Mouse (Mus musculus): Measurements from ENCODE around the gene Ppp1r21.

The Ppp1r21 gene

DNA sequence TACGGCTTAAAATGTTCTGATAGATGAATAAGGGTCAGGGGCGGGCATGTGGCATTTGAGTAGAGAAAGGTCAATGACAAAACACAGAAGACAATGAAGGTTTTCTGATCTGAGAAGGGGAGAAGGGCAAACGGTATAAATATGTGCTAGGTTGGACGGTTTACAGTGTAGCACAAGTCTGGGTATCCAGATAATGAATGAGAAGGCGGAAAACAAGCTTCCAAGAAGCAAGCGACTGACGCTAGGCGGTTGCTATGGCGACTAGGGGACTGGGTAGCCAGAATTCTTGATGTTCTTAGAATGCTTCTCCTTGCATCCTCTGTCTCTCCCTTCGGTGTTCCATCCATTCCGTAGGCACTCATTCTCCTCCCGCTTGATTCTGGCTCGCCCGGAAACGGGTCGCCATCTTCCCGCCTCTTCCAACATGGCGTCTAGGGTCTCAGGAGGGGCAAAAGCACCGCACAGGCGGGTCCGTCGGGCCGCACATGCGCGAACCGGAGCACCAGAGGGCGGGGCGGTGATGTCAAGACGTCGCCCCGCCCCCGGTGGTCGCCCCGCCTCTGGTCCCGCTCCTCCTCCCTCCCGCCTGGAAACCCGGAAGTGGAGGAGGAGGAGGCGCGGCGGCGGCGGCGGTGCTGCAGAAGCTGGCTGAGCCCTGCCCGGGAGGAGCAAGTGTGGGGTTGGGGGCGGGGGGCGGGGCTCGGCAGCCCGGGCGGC, at the start of gene Ppp1r21:
Ppp1r21 (plus strand) TSS at position 600 of the 717 bp plus-strand sequence.
- DNase-seq (ENCODE audit: low spot score in 2 of 2): peak; percentile 97 to 98

DNA sequence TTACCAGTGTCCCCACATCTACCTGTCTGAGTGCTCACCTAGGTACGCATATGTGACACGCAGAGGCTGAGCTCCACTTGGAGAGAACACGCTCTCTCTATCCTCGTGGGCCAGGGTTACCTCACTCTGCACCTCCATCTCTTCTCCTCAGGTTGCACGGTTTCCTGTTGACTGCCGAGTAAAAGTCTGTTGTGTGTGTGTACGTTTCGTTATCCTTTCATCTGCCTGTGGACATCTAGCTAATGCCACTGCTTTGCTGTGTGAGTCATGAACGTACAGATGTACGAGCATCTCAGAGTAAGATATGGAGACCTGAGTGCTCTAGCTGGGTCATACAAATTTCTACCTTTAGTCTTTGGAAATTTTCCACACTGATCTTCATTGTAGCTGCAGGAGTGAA, 49.5 kb upstream of the Ppp1r21 start:
- no peak for DNase-seq (ENCODE audit: low spot score in 2 of 2)

DNA sequence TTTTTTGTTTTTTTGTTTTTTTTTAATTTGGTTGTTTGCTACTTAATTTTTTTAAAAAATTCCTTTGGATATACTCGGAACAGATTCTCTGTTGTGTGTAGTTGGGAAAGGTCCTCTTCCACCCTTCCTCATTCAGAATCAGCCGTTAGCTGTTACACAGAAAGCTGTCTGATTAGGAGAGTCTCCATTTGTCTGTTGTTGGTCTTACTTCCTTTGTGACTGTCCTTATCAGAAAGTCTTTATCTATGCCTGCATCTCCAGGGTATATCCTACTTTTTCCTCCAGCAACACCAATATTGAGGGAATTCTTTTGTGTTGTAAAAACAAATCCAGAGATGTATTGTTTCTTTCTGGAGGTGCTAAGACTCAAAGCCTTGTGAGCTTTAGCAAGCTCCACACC, 48.9 kb upstream of the Ppp1r21 start:
- DNase-seq (ENCODE audit: low spot score in 2 of 2): no peak

DNA sequence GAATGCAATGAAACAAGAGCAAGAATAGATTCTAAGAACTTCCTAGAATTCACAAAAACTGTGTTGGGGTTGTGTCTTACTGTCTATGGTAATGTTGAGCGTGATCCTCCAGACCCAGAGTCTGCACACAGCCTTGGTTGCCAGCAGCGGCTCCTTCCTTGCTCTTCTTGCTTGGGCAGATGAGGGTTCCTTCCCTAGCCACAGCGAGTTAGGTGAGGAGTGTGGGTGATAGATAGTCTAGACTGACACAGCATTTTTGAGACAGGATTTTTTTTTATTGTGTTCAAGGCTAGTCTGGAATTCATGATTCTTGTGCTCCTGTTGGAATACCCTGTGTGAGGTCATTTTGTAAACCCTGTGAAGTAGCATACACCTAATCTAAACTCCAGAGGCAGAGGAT, 48.3 kb upstream of the Ppp1r21 start:
- DNase-seq (ENCODE audit: low spot score in 2 of 2): no peak

DNA sequence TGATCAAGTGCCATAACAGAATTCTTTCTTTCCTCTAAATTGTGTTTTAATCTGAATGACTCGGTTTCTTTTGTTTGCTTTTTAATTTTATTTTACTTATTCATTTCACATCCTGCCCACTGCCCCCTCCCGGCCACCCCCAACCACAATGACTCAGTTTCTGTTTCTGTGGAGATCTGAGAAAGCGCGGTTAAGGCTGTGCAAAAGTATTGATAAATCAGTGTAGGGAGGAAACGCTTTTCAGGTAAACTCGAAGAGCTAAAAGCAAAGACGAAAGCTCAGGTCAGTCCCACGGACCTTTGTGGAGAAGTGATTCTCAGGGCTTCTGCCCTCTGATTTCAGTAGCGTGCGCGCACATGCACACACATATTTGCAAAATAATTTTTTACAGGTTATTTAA, 45.4 kb upstream of the Ppp1r21 start:
- DNase-seq (ENCODE audit: low spot score in 2 of 2): no peak

DNA sequence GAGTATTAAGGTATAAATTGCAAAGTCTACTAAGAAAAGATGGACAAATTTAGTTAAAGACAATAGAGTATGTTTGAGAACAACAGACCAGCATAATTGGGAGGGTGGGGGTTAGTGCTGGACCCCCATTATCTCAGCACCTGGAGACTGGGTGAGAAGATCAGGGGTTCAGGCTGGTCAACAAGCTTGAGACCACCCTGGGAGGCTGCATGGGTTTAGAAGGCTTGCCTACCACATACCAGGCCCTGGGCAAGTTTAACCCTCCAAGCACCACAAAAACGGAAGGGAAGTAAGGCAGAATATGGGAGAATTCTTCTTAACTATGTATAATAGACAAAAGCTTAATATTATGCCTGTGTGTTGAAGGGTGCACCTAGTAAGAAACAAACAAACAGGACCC, 45.0 kb upstream of the Ppp1r21 start:
- no peak for DNase-seq (ENCODE audit: low spot score in 2 of 2)

DNA sequence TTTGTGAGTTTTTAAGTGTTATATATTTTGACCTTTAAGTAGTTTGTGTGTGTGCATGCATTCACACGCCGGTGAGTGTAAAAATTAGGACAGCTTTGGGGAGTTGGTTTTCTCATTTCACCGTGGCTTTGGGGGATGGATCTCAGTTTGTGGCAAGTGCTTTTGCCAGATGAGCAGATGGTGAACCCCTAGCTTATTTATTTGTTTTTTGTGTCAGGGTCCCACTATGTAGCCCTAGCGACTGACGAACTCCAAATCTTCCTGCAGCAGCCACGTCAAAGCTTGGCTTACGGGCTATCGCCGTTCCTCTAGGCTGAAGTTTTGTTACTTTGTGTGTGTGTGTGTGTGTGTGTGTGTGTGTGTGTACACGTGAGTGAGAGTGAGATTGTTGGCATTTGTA, 39.4 kb upstream of the Ppp1r21 start:
- DNase-seq (ENCODE audit: low spot score in 2 of 2): no peak

DNA sequence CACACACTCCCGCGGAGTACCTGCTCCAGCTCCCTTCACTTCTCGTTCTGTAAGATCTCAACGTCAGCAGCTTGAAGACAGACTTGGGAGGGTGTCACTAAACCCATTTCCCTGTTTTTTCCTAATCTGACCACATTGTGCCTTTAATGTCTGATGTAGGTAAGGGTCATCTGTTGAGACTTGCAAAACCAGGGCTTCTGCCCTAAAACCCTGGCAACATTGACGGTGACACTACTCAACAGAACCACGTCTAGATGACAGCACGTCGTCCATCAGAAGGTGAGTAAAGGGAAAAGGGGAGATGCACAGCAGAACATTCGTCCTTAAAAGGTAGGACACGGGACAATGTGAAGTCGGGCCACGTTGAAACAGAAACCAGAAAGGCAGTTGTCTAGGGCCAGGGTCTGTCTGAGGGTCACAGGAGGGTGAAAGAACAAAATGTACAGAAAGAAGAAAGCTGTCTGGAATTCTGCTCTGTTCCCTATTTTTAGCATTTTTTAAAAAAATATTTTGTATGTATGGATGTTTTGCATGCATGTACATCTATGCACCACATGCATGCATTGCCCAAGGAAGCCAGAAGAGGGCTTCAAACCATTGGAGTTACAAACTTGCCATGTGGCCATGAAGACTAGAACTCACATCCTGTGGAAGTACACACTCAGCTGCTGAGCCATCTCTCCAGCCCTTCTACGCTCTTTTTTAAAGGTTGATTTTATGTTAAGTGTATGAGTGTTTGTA, 38.4 kb upstream of the Ppp1r21 start:
- no peak for DNase-seq (ENCODE audit: low spot score in 2 of 2)

DNA sequence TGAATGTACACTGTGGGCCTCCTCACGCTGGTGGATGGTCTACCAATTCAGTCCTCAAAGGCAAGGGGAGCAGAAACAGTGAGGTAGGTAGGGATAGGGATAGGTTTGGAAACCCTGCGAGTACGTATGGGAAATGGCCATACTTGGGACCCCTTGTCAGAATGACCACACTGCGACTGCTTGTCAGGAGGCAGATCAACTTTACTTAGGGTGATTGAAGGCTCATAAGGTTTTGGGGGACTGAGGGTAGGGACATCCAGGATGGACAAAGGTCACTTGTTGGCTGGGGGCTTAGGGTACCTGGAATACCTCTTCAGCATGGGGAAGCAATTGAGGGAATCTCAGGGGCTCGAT, 37.8 kb upstream of the Ppp1r21 start:
- DNase-seq (ENCODE audit: low spot score in 2 of 2): no peak

DNA sequence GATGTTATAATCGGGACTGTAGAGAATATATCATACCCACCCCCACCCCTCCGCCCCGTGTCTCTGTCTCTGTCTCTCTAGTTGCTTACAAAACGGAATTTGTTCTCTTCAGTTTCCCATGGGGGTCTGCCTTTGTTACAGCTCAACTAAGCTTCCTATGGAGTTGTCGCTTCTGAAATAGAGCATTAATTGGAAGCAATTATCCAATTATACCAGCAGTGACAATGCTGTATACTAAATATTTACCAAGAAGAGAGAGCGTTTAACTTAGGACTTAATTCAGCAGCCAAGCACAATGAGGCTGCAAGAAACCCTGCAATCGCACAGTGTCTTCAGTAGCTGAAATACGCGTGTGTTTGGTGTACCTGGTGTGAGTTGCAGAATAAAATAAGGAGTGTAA, 36.4 kb upstream of the Ppp1r21 start:
- DNase-seq (ENCODE audit: low spot score in 2 of 2): no peak

DNA sequence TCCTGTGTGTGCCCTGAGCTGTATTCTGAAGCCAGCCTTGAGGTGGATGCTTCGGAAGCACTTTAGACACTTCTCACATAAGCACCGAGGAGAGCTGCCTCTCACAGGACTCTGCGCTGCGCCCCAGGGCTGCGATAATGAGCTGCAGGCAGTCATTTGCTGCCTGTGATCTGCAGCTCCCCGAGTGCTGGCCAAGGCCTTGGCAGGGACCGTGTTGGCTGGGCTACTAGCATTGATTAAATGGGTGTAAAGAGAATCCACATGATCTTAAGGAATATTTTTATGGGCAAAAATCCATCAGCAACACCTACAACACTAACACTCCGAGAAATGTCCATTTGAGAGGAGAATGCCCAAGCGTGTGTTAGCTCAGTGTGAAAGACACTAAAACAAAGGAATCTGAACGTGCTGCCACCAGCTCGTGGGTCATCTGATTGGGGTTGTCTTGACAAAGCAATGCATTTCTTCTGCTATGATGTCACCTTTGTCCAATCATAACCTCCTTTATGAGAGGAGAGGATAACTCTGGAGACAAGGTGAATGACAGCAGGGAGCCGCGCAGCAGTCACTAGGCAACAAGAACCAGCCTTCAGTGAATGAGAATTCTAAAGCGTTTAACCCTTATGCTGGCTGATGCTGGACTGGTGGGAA, 35.7 kb upstream of the Ppp1r21 start:
- DNase-seq (ENCODE audit: low spot score in 2 of 2): peak; percentile 47 to 65

DNA sequence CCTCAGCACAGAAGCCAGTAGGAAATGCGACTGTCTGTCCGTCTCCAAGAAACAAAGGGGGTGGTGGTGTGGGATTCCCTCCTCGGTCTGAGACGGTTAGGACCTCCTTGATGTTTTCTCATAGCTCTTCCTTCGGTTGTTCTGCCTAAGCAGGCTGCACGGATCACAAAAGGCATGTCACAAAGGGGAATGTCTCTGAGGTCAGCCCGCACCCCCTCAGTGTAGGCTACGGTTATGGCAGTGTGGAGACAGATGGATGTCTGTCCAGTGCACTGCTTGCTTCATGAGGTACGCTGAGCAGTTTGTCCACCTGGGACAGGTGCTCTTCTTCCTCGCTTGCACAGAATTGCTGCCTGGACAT, 35.2 kb upstream of the Ppp1r21 start:
- DNase-seq (ENCODE audit: low spot score in 2 of 2): peak in 1 of 2 experiments; percentile 11

DNA sequence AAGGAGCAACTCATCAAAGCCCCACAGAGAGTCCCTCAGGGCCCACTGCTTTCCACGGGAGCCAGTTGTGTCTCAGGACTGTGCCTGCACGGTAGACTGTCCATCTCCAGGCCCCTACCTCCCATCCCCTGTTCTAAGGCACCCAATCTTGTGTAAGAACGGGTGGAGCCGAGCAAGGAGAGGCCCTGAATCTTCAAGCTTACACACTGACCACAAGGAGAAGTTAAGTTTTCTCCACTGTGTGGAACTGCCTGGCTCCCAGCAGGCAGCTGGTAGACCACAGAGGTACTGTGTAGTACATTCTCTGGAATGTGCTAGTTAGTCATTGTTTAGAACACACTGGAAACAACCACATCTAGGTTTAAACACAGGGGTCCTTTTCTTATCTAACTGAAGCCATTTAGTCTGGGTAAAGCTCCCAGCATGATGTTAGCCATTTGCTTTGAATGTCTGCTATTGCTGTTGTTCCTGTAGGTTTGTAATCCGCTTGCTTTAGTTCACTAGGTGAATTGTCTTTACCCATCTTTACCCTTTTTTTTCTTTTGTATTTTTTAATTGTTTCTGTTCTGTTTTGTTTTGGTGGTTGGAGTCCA, 31.7 kb upstream of the Ppp1r21 start:
- DNase-seq (ENCODE audit: low spot score in 2 of 2): no peak

DNA sequence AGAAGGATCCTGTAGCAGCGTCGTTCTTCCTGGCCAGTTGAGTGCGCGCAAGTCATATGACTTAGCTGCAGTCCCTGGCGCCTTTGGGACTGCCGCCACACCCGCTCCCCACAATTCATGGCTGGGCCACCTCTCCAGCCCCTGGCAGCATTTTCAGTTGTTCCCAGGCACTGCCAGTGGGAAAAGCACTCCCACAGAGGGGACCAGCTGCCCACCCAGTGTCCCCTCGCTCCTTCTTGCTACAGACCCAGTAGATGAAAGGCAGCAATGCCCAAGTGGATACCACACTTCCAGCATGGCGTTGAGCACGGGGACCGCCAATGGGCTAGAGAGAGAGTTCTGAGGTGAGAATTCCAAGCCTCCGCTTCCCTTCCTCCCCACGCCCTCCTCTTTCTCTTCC, 25.9 kb upstream of the Ppp1r21 start:
- no peak for DNase-seq (ENCODE audit: low spot score in 2 of 2)

DNA sequence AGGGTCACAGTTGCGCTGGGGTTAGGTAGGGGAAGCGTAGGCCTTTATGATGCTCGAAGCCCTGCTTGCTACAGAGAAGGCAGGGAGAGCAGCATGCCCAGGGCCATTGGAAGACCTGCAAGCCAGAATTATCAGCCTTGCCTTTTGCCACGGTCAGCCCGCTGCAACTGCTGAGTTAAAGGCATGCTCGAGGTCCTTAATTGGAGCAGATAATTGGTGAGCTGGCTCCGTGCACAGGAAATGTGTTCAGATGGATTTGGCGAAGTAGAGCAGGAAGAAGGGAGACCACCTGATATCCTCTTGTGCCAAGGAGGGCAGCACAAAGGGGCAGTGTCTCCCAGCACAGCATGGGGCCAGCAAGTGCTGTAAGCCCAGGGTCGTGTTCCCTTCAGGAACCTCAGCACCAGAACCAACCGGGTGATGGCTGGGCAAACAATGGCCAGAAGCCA, 24.6 kb upstream of the Ppp1r21 start:
- DNase-seq (ENCODE audit: low spot score in 2 of 2): peak in 1 of 2 experiments; percentile 18

DNA sequence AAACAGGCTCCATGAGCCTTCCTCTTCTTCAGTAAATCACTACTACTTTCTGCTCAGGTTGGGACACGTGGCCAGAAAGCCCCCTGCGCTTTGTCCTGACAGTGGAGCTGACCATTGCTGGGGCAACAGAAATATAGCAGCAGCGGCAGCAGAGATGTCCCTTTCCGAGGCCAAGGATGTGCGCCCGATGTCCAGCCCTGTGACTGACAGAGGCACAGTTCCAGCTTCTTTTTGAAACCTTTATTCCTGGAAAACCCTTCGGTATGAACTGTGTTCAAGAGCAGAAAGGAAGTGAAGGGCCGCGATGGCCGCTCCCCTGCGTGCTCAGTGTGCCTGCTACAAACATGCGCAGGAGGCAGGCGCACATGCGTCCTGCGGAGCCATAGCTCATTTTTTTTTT, 24.0 kb upstream of the Ppp1r21 start:
- no peak for DNase-seq (ENCODE audit: low spot score in 2 of 2)

DNA sequence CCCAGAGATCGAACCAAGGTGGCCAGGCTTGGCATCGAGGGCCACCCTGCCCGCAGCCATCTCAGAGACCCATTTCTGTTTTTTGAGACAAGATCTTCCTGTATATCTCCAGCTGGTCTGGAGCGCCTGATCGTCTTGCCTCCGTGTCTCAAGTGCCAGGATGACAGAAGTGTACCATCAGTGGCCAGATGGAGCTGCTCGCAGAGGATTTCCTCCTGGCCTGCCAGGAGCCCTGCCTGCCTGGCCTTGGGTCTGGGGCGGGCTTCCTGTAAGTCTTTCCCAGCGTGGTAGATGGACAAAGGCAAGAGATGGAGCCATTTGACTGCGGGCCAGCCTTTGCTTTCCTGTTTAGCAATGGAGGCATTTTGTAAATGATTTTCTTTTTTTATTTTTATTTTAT, 22.5 kb upstream of the Ppp1r21 start:
- no peak for DNase-seq (ENCODE audit: low spot score in 2 of 2)

DNA sequence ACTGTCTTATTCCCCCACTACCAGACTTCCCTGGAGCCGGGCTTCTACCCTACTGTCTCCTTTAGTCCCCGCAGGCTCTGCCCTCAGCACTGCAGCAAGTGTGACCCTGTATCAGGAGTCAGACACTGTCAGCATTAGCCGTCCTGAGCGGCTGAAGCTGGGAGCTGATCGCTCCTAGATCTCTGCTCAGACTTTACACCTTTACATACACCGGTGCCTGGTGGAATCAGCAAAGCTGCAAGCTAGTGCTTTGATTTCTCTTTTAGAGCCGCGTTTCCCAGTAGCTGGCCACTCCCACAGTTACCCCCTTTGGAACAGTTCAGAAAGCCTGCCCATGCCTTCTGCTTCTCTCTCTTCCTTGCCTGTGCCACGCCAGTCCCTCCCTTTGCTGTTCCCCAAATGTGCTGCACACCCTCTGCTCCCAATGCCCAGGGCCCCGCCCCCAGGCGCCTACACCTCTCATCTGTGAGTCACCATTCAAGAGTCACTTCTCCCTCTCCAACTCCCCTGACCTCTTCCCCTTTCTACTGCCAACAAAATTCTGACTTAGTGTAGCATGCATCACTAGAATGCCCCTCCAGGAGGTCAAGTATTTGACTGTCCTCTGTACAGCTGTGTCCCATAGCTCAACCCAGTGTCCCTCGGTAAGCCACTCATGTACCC, 20.9 kb upstream of the Ppp1r21 start:
- no peak for DNase-seq (ENCODE audit: low spot score in 2 of 2)

DNA sequence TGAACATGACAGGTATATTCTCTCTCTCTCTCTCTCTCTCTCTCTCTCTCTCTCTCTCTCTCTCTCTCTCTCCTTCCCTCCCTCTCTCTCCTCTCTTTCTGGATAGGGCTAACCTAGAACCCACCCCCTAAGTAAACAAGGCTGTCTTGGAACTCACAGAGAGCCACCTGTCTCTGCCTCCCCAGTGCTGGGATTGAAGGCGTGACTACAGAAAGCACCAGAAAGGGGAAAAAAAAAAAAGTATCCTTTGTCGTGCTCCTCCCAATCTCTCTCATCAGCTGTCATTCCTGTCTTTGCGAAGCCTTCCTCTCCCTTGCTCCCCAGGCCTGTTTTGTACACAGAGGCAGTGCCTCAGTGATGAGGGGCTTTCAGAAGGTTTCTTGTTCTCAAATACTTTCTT, 19.9 kb upstream of the Ppp1r21 start:
- DNase-seq (ENCODE audit: low spot score in 2 of 2): no peak

DNA sequence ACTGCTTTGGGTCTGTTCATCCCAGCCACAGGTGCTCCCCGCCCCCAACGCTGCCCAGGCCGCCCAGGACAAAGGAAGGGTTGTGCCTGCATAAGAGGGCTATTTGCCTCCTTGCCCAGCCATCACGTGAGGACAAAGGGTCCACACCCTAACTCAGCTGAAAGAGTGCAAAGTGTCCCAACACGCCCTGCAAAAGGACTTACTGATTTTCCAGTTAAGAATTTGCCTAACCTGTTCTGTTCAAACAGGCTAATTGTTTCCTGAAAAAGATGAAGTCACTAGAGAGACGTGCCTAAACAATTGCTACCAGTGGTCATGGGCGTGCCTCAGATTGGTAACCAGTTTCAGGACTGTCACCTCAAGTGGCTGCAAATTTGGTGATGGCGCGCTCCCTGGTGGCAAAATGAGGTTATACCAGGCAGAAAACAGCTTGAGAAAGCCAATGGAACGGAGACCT, 18.8 kb upstream of the Ppp1r21 start:
- DNase-seq (ENCODE audit: low spot score in 2 of 2): peak; percentile 68 to 85

DNA sequence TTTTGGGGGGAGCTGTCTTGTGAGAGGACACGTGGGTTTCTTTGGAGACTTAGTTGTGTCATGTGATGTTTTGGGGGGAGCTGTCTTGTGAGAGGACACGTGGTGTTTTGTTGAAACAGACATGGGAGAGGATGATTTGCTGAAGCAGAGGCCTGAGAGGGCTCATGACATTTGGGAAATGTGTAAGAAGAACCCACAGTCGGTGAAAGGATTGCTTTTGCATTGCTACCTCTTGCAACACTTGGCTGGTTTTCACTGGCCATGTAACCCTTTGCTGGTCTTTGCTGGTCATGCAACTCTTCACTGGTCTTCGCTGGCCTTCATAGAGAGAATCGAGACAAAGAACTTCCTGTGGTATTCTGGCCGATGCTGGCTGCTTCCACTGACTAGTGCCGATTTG, 13.4 kb upstream of the Ppp1r21 start:
- no peak for DNase-seq (ENCODE audit: low spot score in 2 of 2)

DNA sequence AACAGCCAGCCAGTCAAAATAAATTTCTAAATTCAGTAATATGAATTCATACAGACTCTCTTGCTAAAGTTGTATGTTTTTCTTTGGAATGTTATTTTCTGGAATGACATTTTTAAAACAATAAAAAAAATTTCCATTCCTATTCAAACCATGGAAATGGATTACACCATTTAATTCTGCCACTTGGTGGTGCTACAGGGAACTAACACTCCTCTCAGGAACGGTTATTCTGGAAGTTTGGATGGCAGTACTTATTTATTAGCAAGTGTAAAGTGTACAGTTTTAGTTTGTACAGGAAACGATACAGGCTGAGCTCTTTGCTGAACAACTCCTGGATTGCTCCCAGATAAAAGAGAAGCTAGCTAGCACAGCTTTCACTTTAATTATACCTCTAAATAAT, 2.1 kb upstream of the Ppp1r21 start:
- DNase-seq (ENCODE audit: low spot score in 2 of 2): peak in 1 of 2 experiments; percentile 31

All from right cerebral cortex, adult 2 months (tissue).